Mouse (Mus musculus) small intestine, adult 2 months (tissue): Measurements from ENCODE around the gene Gfpt1. TPM values are rescaled to one million over a fixed set of nuclear protein-coding genes. Genes with fewer than 3 reads are reported as not detected.

Experiments used
- H3K27ac ChIP-seq: fragments of 200-500 bp; 2 replicates; pipeline ENCODE4 v1.5.1; 2012; ENCODE audit warnings: low read depth, low read length, control low read depth, inconsistent platforms; ENCODE audit not compliant: insufficient read depth
- H3K27me3 ChIP-seq: fragments of 200-500 bp; 2 replicates; pipeline ENCODE4 v1.6.1; 2012; ENCODE audit warnings: mild to moderate bottlenecking, moderate library complexity, low read length, inconsistent platforms; ENCODE audit not compliant: control insufficient read depth, insufficient read depth
- H3K36me3 ChIP-seq: fragments of 200-500 bp; 2 replicates; pipeline ENCODE4 v1.6.1; 2012; ENCODE audit warnings: mild to moderate bottlenecking, low read length, control low read depth, inconsistent platforms; ENCODE audit not compliant: control insufficient read depth, insufficient read depth
- H3K4me1 ChIP-seq: fragments of 200-500 bp; 2 replicates; pipeline ENCODE4 v1.6.1; 2012; ENCODE audit warnings: low read length, inconsistent platforms, mixed read lengths; ENCODE audit not compliant: control insufficient read depth, insufficient read depth, insufficient read length
- H3K4me3 ChIP-seq: fragments of 200-500 bp; 2 replicates; pipeline ENCODE4 v1.5.1; 2012; ENCODE audit warnings: low read depth, mild to moderate bottlenecking, control low read depth, inconsistent platforms, low read length, moderate library complexity
- CTCF ChIP-seq: fragments of 200-500 bp; IDR thresholded peaks from 2 replicates; pipeline ENCODE4 v1.5.1; 2012; ENCODE audit warnings: low read depth, mild to moderate bottlenecking, control low read depth, inconsistent platforms, low read length, moderate library complexity, mixed read lengths; ENCODE audit not compliant: insufficient replicate concordance, insufficient read length; ENCODE audit errors: extremely low read depth
- POLR2A ChIP-seq: fragments of 200-500 bp; IDR thresholded peaks from 2 replicates; pipeline ENCODE4 v1.6.1; 2012; ENCODE audit warnings: low read depth, mild to moderate bottlenecking, control low read depth, inconsistent platforms, low read length, moderate library complexity
- WGBS: fragments of 180-500 bp; shearing (Covaris S2); methylation state at CpG from one replicate; pipeline ENCODE4 v1.1.7; 2018; 5-methylcytosine and 5-hydroxymethylcytosine counted together
- polyA plus RNA-seq: library from polyadenylated mRNA; depleted of rRNA; stranded (reverse); fragments of >200 nt; gene quantifications from 2 replicates; pipeline ENCODE4 v1.2.3, GENCODE M21; 2012; rRNA removed

The Gfpt1 gene
- polyA plus RNA-seq, result 9.1 and 16.0 TPM in 2 replicates

DNA sequence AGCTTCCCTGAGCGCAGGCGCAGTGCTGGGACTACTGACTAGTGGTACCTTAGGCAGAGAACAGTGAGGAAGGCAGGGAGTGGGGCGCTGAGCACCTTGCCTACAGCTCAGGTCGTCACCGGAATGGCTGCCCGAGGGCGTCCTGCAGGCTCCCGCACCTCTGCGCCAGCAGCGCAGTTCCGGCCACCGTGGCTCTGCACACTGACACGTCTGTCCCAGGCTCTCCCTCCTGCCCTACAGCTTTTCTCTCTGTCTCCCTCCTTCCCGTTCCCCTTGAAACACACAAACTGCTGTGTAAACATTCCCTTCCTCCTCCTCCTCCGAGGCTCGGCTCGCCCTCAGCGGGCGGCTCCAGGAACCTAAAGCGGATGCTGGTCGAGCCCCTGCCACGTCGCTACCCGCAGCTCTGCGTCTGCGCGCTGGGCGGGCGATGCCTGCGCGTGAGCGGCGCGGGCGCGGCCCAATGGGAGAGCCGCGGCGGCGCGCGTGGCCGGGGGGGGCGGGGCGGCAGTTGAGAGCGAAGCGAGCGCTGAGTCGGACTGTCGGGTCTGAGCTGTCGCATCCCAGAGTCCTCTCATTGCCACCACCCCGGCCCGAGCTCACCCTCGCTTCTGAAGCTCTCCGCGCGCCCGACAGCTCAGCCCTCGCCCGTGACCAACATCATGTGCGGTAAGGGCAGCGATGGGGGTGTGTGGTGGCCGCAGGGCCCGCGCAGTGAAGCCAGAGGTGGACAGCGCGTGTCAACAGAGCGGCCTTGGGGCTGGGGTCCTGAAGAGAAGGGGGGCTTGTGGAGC, at the start of gene Gfpt1:
Gene Gfpt1, plus strand, starts transcription at position 510 of the 794 bp plus-strand sequence.
- Histone ChIP-seq H3K27ac (peak within 1 kb of the TSS; percentile 100), H3K36me3 (no peaks in the 10 kb centered on the region), H3K4me3 (peak within 1 kb of the TSS; percentile 94), H3K4me1 (peaks cover 12% of the 10 kb centered on the region; the same call in 1 of the 2 replicates), H3K27me3 (no peaks in the 10 kb centered on the region)
- TF ChIP-seq CTCF (no peak), POLR2A (peak; percentile 94)
- WGBS, result under 1% methylated on average over 68 of the region's 68 CpGs

DNA sequence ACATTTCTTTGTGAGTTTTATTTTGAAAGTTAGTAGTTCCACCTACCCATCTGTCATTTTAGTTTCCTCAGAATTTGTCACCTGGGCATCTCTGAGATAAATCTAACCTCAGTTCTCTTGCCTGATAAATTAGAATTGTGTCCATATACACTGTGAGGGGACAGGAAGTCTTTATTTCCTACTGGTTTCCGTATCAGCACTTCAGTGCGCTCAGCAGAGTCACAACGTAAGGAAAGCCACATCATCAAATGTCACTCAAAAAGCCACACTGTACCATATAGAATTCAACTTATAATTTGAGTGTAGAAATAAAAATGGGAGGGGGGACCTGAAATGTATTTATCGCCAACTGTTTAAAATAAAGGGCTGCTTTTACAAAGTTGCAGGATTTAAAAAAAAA, 48.4 kb upstream of the Gfpt1 start:
- TF ChIP-seq CTCF (no peak), POLR2A (no peak)
- no peak overlapping the region for H3K27ac ChIP-seq
- 88% methylated on average over 4 of the region's 4 CpGs for WGBS

DNA sequence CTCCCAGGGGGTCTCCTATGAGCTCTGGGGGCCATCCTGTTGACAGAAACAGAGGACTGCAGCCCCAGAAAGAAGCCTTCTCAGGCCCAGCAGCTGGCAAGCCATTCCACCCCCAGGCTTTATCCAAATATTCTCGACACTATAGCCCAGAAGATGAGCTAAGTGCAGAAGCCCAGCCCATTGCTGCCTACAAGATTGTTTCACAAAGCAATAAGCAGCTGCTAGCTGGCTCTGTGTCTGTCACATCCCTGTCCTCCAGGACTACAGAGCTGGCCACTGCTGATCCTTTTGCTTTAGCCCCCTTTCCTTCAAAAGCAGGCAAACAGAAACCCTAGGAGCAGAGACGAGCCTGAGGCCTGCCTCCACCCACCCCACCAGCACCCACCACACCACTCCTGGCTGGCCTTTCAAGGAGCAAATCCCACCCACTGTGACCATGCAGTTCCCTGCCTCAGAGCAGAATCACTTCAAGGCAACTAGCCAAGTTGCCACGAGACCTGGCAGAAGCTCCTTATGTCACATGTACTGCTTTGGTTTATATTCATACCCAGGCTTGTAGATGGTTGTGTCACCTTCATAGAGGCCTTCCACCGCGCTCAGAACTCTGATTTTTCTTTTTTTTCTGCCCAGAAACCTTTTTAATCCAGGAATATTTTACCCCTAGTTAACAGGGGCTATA, 45.9 kb upstream of the Gfpt1 start:
- TF ChIP-seq POLR2A (no peak), CTCF (no peak)
- Histone ChIP-seq H3K27me3 (no peaks in the 10 kb centered on the region), H3K4me3 (no peak overlapping the region), H3K27ac (no peak overlapping the region), H3K36me3 (peaks cover 25% of the 10 kb centered on the region), H3K4me1 (no peaks in the 10 kb centered on the region)
- WGBS, result 87% methylated on average over 5 of the region's 5 CpGs

More for the DNA sequence above, 48.4 kb upstream of the Gfpt1 start:
- H3K4me1 ChIP-seq, result no peaks in the 10 kb centered on the region
- H3K4me3 ChIP-seq, result no peak overlapping the region
- H3K27me3 ChIP-seq, result no peaks in the 10 kb centered on the region
- peaks cover 30% of the 10 kb centered on the region for H3K36me3 ChIP-seq

DNA sequence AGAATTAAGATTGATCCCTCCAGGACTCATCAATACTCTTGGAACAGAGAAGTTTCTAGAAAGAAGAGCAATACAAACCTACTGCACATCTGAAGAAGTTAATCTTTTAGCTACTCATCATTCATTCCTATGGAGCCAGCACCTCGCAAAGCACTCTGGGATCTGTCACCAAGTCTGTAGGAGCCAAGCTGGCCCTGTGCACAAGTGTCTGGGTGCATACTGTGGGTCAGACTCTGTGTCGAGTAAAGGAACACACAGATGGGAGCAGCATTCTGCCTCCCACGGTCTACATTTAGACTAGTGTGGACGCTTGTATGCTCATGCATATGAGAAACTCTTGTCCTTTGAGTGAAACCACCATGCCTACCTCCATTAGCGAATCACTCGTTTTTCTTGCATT, 45.3 kb upstream of the Gfpt1 start:
- 0 out of 2 replicates have a peak, but pooled peaks cover under 1% of the 10 kb centered on the region for H3K4me1 ChIP-seq
- 95% methylated on average over 6 of the region's 6 CpGs for WGBS
- H3K4me3 ChIP-seq, result no peak overlapping the region
- no peaks in the 10 kb centered on the region for H3K27me3 ChIP-seq
- no peak overlapping the region for H3K27ac ChIP-seq
- TF ChIP-seq CTCF (no peak), POLR2A (no peak)
- H3K36me3 ChIP-seq, result peaks cover 25% of the 10 kb centered on the region

DNA sequence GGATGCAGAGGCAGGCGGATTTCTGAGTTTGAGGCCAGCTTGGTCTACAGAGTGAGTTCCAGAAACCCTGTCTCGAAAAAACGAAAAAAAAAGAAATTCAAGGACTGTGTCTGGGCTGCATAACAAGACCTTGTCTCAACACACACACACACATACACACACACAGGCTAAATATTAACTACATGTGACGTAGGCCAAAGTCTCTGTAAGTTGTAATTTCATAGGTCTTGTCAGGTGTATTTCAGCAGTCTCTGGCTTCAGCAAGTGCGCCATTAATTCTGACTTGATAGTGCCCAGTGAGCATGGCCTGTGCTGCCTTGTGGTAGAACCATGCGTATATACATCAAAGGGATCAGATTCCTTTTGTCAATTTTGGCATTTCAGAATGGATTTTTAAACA, 40.7 kb upstream of the Gfpt1 start:
- 79% methylated on average over 6 of the region's 6 CpGs for WGBS

DNA sequence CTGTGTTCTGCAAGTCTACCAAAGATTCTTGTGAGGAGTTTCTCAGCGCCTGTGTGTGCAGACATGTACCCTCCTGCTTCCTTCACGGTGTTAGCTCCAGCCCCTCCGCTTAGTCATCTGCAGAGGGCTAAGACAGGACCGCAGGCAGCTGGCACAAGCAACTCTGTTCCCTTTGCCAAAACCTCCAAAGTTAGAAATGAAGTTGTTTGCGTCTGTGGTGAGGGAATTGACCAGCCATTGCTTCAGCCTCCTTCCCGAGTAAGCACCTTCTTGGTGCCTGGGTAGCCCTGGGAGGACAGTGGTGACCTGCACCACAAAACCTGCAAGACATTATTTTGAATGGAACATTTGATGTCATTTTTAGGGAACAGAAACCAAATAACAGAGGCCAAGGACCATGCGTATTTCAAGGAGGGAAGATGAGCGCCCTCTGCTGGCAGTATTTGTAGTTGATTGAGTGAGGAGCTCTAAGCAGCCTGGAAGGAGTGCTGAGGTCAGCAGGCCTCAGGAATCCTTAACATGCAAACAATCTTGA, 40.1 kb upstream of the Gfpt1 start:
- Histone ChIP-seq H3K4me1 (0 out of 2 replicates have a peak, but pooled peaks cover 3% of the 10 kb centered on the region), H3K36me3 (peaks cover 7% of the 10 kb centered on the region), H3K4me3 (no peak overlapping the region), H3K27ac (no peak overlapping the region; the same call in 1 of the 2 replicates), H3K27me3 (no peaks in the 10 kb centered on the region)
- TF ChIP-seq POLR2A, result no peak
- TF ChIP-seq CTCF, result peak; percentile 79; the same call in 1 of the 2 replicates
- WGBS, result 52% methylated on average over 8 of the region's 8 CpGs

More for the DNA sequence above, 40.7 kb upstream of the Gfpt1 start:
- Histone ChIP-seq H3K36me3 (peaks cover 10% of the 10 kb centered on the region), H3K27me3 (no peaks in the 10 kb centered on the region), H3K4me1 (0 out of 2 replicates have a peak, but pooled peaks cover 3% of the 10 kb centered on the region), H3K4me3 (no peak overlapping the region), H3K27ac (no peak overlapping the region)
- TF ChIP-seq CTCF (no peak), POLR2A (no peak)
